Mouse (Mus musculus): ENCODE data around the gene Aass. TPM values are rescaled to one million over a fixed set of nuclear protein-coding genes. Genes with fewer than 3 reads are reported as not detected.

Gene Aass
- 0.54 and 0.91 TPM in 2 replicates for polyA plus RNA-seq (2012; rRNA removed)

GRCm38 (mm10) chr6:23132573-23133181 lies at the start of gene Aass:
Gene Aass, minus strand, starts transcription at chr6:23132986.

Other genes with a start within 250 kb of the Aass start
- gene Fezf1, start 115.4 kb upstream of the Aass start, polyA plus RNA-seq (2012; rRNA removed): 5.1 and 10.3 TPM in 2 replicates

All from central nervous system, embryonic 14 days (tissue).